Mouse (Mus musculus): Measurements from ENCODE around the gene Rps4x. TPM values are rescaled to one million over a fixed set of nuclear protein-coding genes. Genes with fewer than 3 reads are reported as not detected.

The Rps4x gene
- total and polyA plus RNA-seq, 3 experiments: 348 to 757 (median 560) TPM

DNA sequence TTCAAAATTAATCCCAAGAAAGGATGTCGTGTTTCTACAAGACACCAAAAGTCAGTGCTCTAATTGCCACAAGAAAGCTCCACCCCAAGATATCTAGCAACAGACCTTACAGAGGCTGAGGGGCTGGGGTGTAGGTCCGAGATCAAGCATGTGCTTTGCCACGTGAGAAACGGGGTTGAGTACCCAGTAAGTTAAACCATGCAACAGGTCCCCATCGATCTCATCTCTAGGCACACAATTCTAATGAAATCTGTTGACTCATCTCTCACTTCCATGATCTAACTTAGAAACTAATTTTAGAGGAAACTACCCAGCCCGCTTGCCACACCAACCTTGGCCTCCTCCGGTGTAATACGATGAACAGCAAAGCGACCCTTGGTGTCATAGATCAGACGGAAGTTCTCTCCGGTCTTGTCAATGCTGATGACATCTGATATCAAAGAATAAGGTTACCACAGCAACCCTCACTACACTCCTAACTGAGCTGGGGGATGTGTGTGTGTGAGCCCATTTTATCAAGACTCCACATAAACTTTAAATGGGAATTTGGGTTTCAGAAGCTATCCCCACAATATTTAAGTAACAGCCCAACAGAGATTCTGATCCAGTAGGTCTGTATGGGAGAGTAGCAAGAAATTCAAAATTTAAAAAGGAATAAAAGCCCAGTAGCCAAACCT, 2.0 kb downstream of the Rps4x start:
- intact Hi-C loops (cut with DNase I): loop anchor here (5.0 kb wide), 1 partner anchor 235 kb away; no protein-coding TSS in a partner anchor
- Histone ChIP-seq H3K27ac (no peak overlapping the region), H3K79me2 (replicated peaks; ENCODE audit: control insufficient read depth, insufficient read depth, low read length) (no peaks in the 10 kb centered on the region; the same call in 1 of the 2 replicates), H3K4me3 (no peak overlapping the region), H3K27me3 (ENCODE audit: control insufficient read depth, insufficient read depth, low read length) (no peaks in the 10 kb centered on the region), H3K4me1 (ENCODE audit: control insufficient read depth, insufficient read depth, low read length) (no peaks in the 10 kb centered on the region), H3K36me3 (ENCODE audit: control insufficient read depth, insufficient read depth, low read length) (peaks cover 12% of the 10 kb centered on the region), H3K9ac (ENCODE audit: low read depth, low read length) (no peak overlapping the region)
- TF ChIP-seq POLR2A (IDR thresholded peaks at IDR 0.05; ENCODE audit: insufficient read depth, low read depth, low read length) (no peak), CTCF (IDR thresholded peaks at IDR 0.05) (no peak), EP300 (IDR thresholded peaks at IDR 0.05; ENCODE audit: insufficient read depth, low read depth, low read length) (no peak)
- DNase-seq: no peak
- 41% methylated on average over 11 of the region's 11 CpGs for WGBS

DNA sequence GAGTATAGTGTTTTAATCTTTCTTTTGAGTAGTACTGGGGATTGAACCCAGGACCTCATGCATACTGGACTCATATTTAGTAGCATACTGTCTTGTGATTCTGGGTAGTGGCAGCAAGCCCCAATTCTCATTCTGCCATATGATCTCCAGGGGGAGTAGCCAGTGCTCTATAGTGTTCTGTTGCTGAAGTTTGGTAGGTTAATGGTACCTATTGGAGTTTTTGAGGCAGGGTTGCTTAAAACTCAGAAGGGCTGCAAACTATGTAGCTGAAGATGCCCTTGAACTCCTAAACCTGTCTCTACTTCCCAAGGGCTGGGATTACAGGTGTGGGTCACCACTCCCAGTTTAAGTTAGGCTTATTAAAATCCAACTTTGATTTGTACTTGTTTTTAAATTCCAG, 6.6 kb downstream of the Rps4x start:
- no peak overlapping the region for H3K27ac ChIP-seq
- no peak overlapping the region for H3K4me3 ChIP-seq
- no peaks in the 10 kb centered on the region for H3K79me2 ChIP-seq (replicated peaks; ENCODE audit: control insufficient read depth, insufficient read depth, low read length)
- peaks cover 10% of the 10 kb centered on the region for H3K36me3 ChIP-seq (ENCODE audit: control insufficient read depth, insufficient read depth, low read length)
- intact Hi-C loops (cut with DNase I): no loop called here
- H3K4me1 ChIP-seq (ENCODE audit: control insufficient read depth, insufficient read depth, low read length): no peaks in the 10 kb centered on the region
- no peak overlapping the region for H3K9ac ChIP-seq (ENCODE audit: low read depth, low read length)
- TF ChIP-seq CTCF (IDR thresholded peaks at IDR 0.05): no peak
- TF ChIP-seq POLR2A (IDR thresholded peaks at IDR 0.05; ENCODE audit: insufficient read depth, low read depth, low read length): no peak
- no peak for TF ChIP-seq EP300 (IDR thresholded peaks at IDR 0.05; ENCODE audit: insufficient read depth, low read depth, low read length)
- no peaks in the 10 kb centered on the region for H3K27me3 ChIP-seq (ENCODE audit: control insufficient read depth, insufficient read depth, low read length)
- DNase-seq: no peak

- Histone ChIP-seq H3K27me3 (ENCODE audit: control insufficient read depth, insufficient read depth, low read length) (no peaks in the 10 kb centered on the region), H3K27ac (no peak overlapping the region), H3K4me1 (ENCODE audit: control insufficient read depth, insufficient read depth, low read length) (no peaks in the 10 kb centered on the region), H3K4me3 (no peak overlapping the region), H3K79me2 (replicated peaks; ENCODE audit: control insufficient read depth, insufficient read depth, low read length) (no peaks in the 10 kb centered on the region), H3K9ac (ENCODE audit: low read depth, low read length) (no peak overlapping the region), H3K36me3 (ENCODE audit: control insufficient read depth, insufficient read depth, low read length) (no peaks in the 10 kb centered on the region)
- intact Hi-C loops (cut with DNase I): no loop called here
- no peak for DNase-seq
- TF ChIP-seq POLR2A (IDR thresholded peaks at IDR 0.05; ENCODE audit: insufficient read depth, low read depth, low read length) (no peak), EP300 (IDR thresholded peaks at IDR 0.05; ENCODE audit: insufficient read depth, low read depth, low read length) (no peak), CTCF (IDR thresholded peaks at IDR 0.05) (no peak)
- 75% methylated on average over 5 of the region's 5 CpGs for WGBS
Measured at GRCm38 (mm10) chrX:102175538-102176287, 13.5 kb downstream of the Rps4x start.

DNA sequence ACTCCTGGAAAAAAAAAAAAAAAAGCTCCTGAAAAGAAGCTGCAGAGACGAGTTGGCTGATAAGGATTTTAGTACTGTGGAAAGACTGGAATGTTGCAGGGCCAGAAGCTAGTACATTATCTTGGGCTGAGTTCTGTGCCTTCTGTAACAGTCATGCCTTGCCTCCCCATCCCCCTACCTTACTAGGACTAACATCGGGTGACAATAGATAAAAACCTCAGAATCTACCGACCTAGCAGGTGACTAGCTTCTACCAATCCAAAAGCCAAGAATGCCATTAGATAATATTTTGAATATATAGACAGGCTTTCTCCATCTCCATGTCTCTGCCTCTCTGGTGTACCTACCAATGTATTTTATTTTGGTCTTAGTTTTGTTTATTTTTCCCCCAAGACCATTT, 18.3 kb downstream of the Rps4x start:
- no peak overlapping the region for H3K4me3 ChIP-seq
- intact Hi-C loops (cut with DNase I): no loop called here
- WGBS: 30% methylated on average over 3 of the region's 3 CpGs

DNA sequence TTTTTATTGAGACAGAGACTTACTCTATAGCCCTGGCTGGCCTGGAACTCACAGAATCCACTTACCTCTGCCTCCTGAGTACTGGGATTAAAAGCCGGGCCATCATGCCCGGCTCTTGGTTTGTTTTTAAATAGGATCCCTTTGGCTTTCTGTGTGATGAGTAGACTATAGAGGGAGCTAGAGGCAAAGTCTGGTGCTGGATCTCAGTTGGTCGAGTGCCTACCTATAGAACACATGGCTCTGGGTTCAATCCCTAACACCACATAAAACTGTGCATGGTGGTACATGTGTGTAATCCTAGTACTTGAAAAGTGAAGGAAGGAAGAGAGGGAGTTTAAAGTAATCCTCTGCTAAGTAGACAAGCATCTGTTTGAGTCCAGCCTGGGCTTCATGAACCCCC, 19.1 kb downstream of the Rps4x start:
- H3K9ac ChIP-seq (ENCODE audit: low read depth, low read length): no peak overlapping the region
- TF ChIP-seq CTCF (IDR thresholded peaks at IDR 0.05) (no peak), POLR2A (IDR thresholded peaks at IDR 0.05; ENCODE audit: insufficient read depth, low read depth, low read length) (no peak), EP300 (IDR thresholded peaks at IDR 0.05; ENCODE audit: insufficient read depth, low read depth, low read length) (no peak)
- H3K4me1 ChIP-seq (ENCODE audit: control insufficient read depth, insufficient read depth, low read length): no peaks in the 10 kb centered on the region; the same call in 1 of the 2 replicates
- no peaks in the 10 kb centered on the region for H3K79me2 ChIP-seq (replicated peaks; ENCODE audit: control insufficient read depth, insufficient read depth, low read length)
- no peak overlapping the region for H3K27ac ChIP-seq
- intact Hi-C loops (cut with DNase I): no loop called here
- H3K36me3 ChIP-seq (ENCODE audit: control insufficient read depth, insufficient read depth, low read length): no peaks in the 10 kb centered on the region
- no peaks in the 10 kb centered on the region for H3K27me3 ChIP-seq (ENCODE audit: control insufficient read depth, insufficient read depth, low read length)
- WGBS: 65% methylated on average over 3 of the region's 3 CpGs
- no peak for DNase-seq
- no peak overlapping the region for H3K4me3 ChIP-seq

More for the DNA sequence above, 18.3 kb downstream of the Rps4x start:
- no peaks in the 10 kb centered on the region for H3K27me3 ChIP-seq (ENCODE audit: control insufficient read depth, insufficient read depth, low read length)
- TF ChIP-seq POLR2A (IDR thresholded peaks at IDR 0.05; ENCODE audit: insufficient read depth, low read depth, low read length) (no peak), EP300 (IDR thresholded peaks at IDR 0.05; ENCODE audit: insufficient read depth, low read depth, low read length) (no peak), CTCF (IDR thresholded peaks at IDR 0.05) (no peak)
- no peak overlapping the region for H3K9ac ChIP-seq (ENCODE audit: low read depth, low read length)
- no peaks in the 10 kb centered on the region for H3K36me3 ChIP-seq (ENCODE audit: control insufficient read depth, insufficient read depth, low read length)
- H3K4me1 ChIP-seq (ENCODE audit: control insufficient read depth, insufficient read depth, low read length): no peaks in the 10 kb centered on the region; the same call in 1 of the 2 replicates
- H3K79me2 ChIP-seq (replicated peaks; ENCODE audit: control insufficient read depth, insufficient read depth, low read length): no peaks in the 10 kb centered on the region
- no peak for DNase-seq
- no peak overlapping the region for H3K27ac ChIP-seq

- 79% methylated on average over 1 of the region's 1 CpGs for WGBS
- no peaks in the 10 kb centered on the region for H3K27me3 ChIP-seq (ENCODE audit: control insufficient read depth, insufficient read depth, low read length)
- DNase-seq: no peak
- H3K36me3 ChIP-seq (ENCODE audit: control insufficient read depth, insufficient read depth, low read length): no peaks in the 10 kb centered on the region
- H3K9ac ChIP-seq (ENCODE audit: low read depth, low read length): no peak overlapping the region
- no peaks in the 10 kb centered on the region; the same call in 1 of the 2 replicates for H3K4me1 ChIP-seq (ENCODE audit: control insufficient read depth, insufficient read depth, low read length)
- no peak overlapping the region for H3K4me3 ChIP-seq
- no peaks in the 10 kb centered on the region for H3K79me2 ChIP-seq (replicated peaks; ENCODE audit: control insufficient read depth, insufficient read depth, low read length)
- intact Hi-C loops (cut with DNase I): no loop called here
- TF ChIP-seq CTCF (IDR thresholded peaks at IDR 0.05) (no peak), POLR2A (IDR thresholded peaks at IDR 0.05; ENCODE audit: insufficient read depth, low read depth, low read length) (no peak), EP300 (IDR thresholded peaks at IDR 0.05; ENCODE audit: insufficient read depth, low read depth, low read length) (no peak)
- H3K27ac ChIP-seq: no peak overlapping the region
Measured at GRCm38 (mm10) chrX:102169724-102170123, 19.5 kb downstream of the Rps4x start.
